Mouse (Mus musculus): Measurements from ENCODE around the gene Ttc36. TPM values are rescaled to one million over a fixed set of nuclear protein-coding genes. Genes with fewer than 3 reads are reported as not detected.
A peak's percentile ranks its signal among the peaks of the same experiment; 100 is the strongest.
"Not testable (repeated sequence)": the region's sequence is repeated elsewhere in the genome, so short reads cannot be mapped to it uniquely, and the experiment has no call there.

The Ttc36 gene
- polyA plus RNA-seq, 1 experiment from 2014 or later, result not detected

- no peak overlapping the region for H3K27ac ChIP-seq
- peaks cover 77% of the 10 kb centered on the region for H3K36me3 ChIP-seq (replicated peaks)
- H3K4me1 ChIP-seq, result no peaks in the 10 kb centered on the region
- no peak for DNase-seq (ENCODE audit: extremely low spot score, low spot score)
- WGBS, result 68% methylated on average over 5 of the region's 5 CpGs
- no peak overlapping the region for H3K4me3 ChIP-seq
- peaks cover 7% of the 10 kb centered on the region; the same call in 1 of the 2 replicates for H3K27me3 ChIP-seq (ENCODE audit: poor library complexity, severe bottlenecking)
- H3K9me3 ChIP-seq, result no peaks in the 10 kb centered on the region
Measured at GRCm38 (mm10) chr9:44807141-44807540, 4.3 kb upstream of the Ttc36 start.

GRCm38 (mm10) chr9:44805536-44805935 lies 2.7 kb upstream of the Ttc36 start:
- DNase-seq (ENCODE audit: extremely low spot score, low spot score), result no peak
- Histone ChIP-seq H3K4me1 (0 out of 2 replicates have a peak, but pooled peaks cover under 1% of the 10 kb centered on the region), H3K27me3 (ENCODE audit: poor library complexity, severe bottlenecking) (peaks cover 22% of the 10 kb centered on the region), H3K36me3 (replicated peaks) (peaks cover 61% of the 10 kb centered on the region), H3K4me3 (no peak overlapping the region), H3K9me3 (no peaks in the 10 kb centered on the region), H3K27ac (no peak overlapping the region)
- WGBS, result 95% methylated on average over 5 of the region's 5 CpGs

- H3K36me3 ChIP-seq (replicated peaks), result peaks cover 52% of the 10 kb centered on the region
Measured at GRCm38 (mm10) chr9:44804678-44805077, 1.8 kb upstream of the Ttc36 start.

GRCm38 (mm10) chr9:44801669-44802068 lies 1.2 kb downstream of the Ttc36 start:
- Histone ChIP-seq H3K27ac (no peak overlapping the region), H3K9me3 (no peaks in the 10 kb centered on the region), H3K27me3 (ENCODE audit: poor library complexity, severe bottlenecking) (peaks cover 51% of the 10 kb centered on the region), H3K36me3 (replicated peaks) (peaks cover 22% of the 10 kb centered on the region), H3K4me1 (peaks cover 27% of the 10 kb centered on the region), H3K4me3 (no peak overlapping the region)
- no peak for DNase-seq (ENCODE audit: extremely low spot score, low spot score)
- 77% methylated on average over 6 of the region's 6 CpGs for WGBS

More at GRCm38 (mm10) chr9:44804678-44805077, 1.8 kb upstream of the Ttc36 start:
- H3K4me1 ChIP-seq, result peaks cover 9% of the 10 kb centered on the region
- H3K9me3 ChIP-seq, result no peaks in the 10 kb centered on the region
- H3K27ac ChIP-seq, result no peak overlapping the region
- H3K27me3 ChIP-seq (ENCODE audit: poor library complexity, severe bottlenecking), result peaks cover 30% of the 10 kb centered on the region
- DNase-seq (ENCODE audit: extremely low spot score, low spot score), result no peak
- WGBS, result 91% methylated on average over 10 of the region's 10 CpGs
- H3K4me3 ChIP-seq, result no peak overlapping the region

GRCm38 (mm10) chr9:44799958-44800324 lies 2.9 kb downstream of the Ttc36 start:
- Histone ChIP-seq H3K36me3 (replicated peaks) (peaks cover 5% of the 10 kb centered on the region), H3K27me3 (ENCODE audit: poor library complexity, severe bottlenecking) (peaks cover 51% of the 10 kb centered on the region), H3K9me3 (no peaks in the 10 kb centered on the region), H3K4me1 (peaks cover 27% of the 10 kb centered on the region), H3K27ac (0 out of 2 replicates have a peak overlapping the region, but pooled peaks have one; percentile 84), H3K4me3 (peak overlapping the region; percentile 74)
- 49% methylated on average over 9 of the region's 9 CpGs for WGBS
- DNase-seq (ENCODE audit: extremely low spot score, low spot score), result no peak

- under 1% methylated on average over 75 of the region's 75 CpGs for WGBS
- DNase-seq (ENCODE audit: extremely low spot score, low spot score), result peak; percentile 82
- H3K27me3 ChIP-seq (ENCODE audit: poor library complexity, severe bottlenecking), result peaks cover 51% of the 10 kb centered on the region
- no peaks in the 10 kb centered on the region for H3K9me3 ChIP-seq
- peaks cover 27% of the 10 kb centered on the region for H3K4me1 ChIP-seq
- peak within 1 kb of the TSS; percentile 84 for H3K27ac ChIP-seq
- peak within 1 kb of the TSS; percentile 74 for H3K4me3 ChIP-seq
- H3K36me3 ChIP-seq (replicated peaks), result no peaks in the 10 kb centered on the region
Measured at GRCm38 (mm10) chr9:44799102-44799957, 3.5 kb downstream of the Ttc36 start, which contains the start of gene Tmem25. Tmem25 (minus strand) TSS chr9:44799307.

- no peak for DNase-seq (ENCODE audit: extremely low spot score, low spot score)
- 44% methylated on average over 7 of the region's 7 CpGs for WGBS
- no peaks in the 10 kb centered on the region for H3K36me3 ChIP-seq (replicated peaks)
- no peak overlapping the region for H3K27ac ChIP-seq
- H3K4me3 ChIP-seq, result peak overlapping the region; percentile 74
- peaks cover 27% of the 10 kb centered on the region for H3K4me1 ChIP-seq
- H3K27me3 ChIP-seq (ENCODE audit: poor library complexity, severe bottlenecking), result peaks cover 51% of the 10 kb centered on the region
- no peaks in the 10 kb centered on the region for H3K9me3 ChIP-seq
Measured at GRCm38 (mm10) chr9:44798298-44798697, 4.6 kb downstream of the Ttc36 start.

GRCm38 (mm10) chr9:44792842-44793241 lies 10.0 kb downstream of the Ttc36 start:
- 78% methylated on average over 9 of the region's 9 CpGs for WGBS
- DNase-seq (ENCODE audit: extremely low spot score, low spot score), result no peak
- no peaks in the 10 kb centered on the region for H3K9me3 ChIP-seq
- no peak overlapping the region for H3K4me3 ChIP-seq
- no peak overlapping the region for H3K27ac ChIP-seq
- H3K36me3 ChIP-seq (replicated peaks), result peaks cover 48% of the 10 kb centered on the region
- H3K4me1 ChIP-seq, result no peaks in the 10 kb centered on the region
- H3K27me3 ChIP-seq (ENCODE audit: poor library complexity, severe bottlenecking), result peaks cover 8% of the 10 kb centered on the region

GRCm38 (mm10) chr9:44772750-44773651 lies 29.9 kb downstream of the Ttc36 start:
- peak; percentile 91 for DNase-seq (ENCODE audit: extremely low spot score, low spot score)
- peak overlapping the region; percentile 85 for H3K4me3 ChIP-seq
- H3K36me3 ChIP-seq (replicated peaks), result peaks cover 22% of the 10 kb centered on the region
- under 1% methylated on average over 41 of the region's 41 CpGs for WGBS
- H3K27me3 ChIP-seq (ENCODE audit: poor library complexity, severe bottlenecking), result no peaks in the 10 kb centered on the region
- no peaks in the 10 kb centered on the region for H3K9me3 ChIP-seq
- H3K4me1 ChIP-seq, result peaks cover 9% of the 10 kb centered on the region
- peak overlapping the region; percentile 90 for H3K27ac ChIP-seq

- H3K4me3 ChIP-seq, result peak overlapping the region; percentile 85
- WGBS, result 22% methylated on average over 5 of the region's 5 CpGs
- 0 out of 2 replicates have a peak overlapping the region, but pooled peaks have one; percentile 90 for H3K27ac ChIP-seq
Measured at GRCm38 (mm10) chr9:44772392-44772749, 30.5 kb downstream of the Ttc36 start.

GRCm38 (mm10) chr9:44771376-44771775 lies 31.5 kb downstream of the Ttc36 start:
- no peak overlapping the region for H3K27ac ChIP-seq
- no peaks in the 10 kb centered on the region for H3K9me3 ChIP-seq
- H3K4me3 ChIP-seq, result no peak overlapping the region
- WGBS, result 88% methylated on average over 5 of the region's 5 CpGs
- no peaks in the 10 kb centered on the region for H3K27me3 ChIP-seq (ENCODE audit: poor library complexity, severe bottlenecking)
- H3K4me1 ChIP-seq, result peaks cover 16% of the 10 kb centered on the region
- peaks cover 22% of the 10 kb centered on the region for H3K36me3 ChIP-seq (replicated peaks)
- no peak for DNase-seq (ENCODE audit: extremely low spot score, low spot score)

More at GRCm38 (mm10) chr9:44772392-44772749, 30.5 kb downstream of the Ttc36 start:
- no peak for DNase-seq (ENCODE audit: extremely low spot score, low spot score)
- Histone ChIP-seq H3K4me1 (peaks cover 9% of the 10 kb centered on the region), H3K9me3 (no peaks in the 10 kb centered on the region), H3K27me3 (ENCODE audit: poor library complexity, severe bottlenecking) (no peaks in the 10 kb centered on the region), H3K36me3 (replicated peaks) (peaks cover 23% of the 10 kb centered on the region)

GRCm38 (mm10) chr9:44768029-44768394 lies 34.9 kb downstream of the Ttc36 start:
- 48% methylated on average over 8 of the region's 9 CpGs for WGBS
- Histone ChIP-seq H3K4me1 (peaks cover 17% of the 10 kb centered on the region), H3K4me3 (peak overlapping the region; percentile 90), H3K27ac (peak overlapping the region; percentile 48; the same call in 1 of the 2 replicates)
- H3K9me3 ChIP-seq; DNase-seq (ENCODE audit: extremely low spot score, low spot score); H3K36me3 ChIP-seq (replicated peaks); H3K27me3 ChIP-seq (ENCODE audit: poor library complexity, severe bottlenecking): not testable (repeated sequence)

Measured in forebrain, embryonic 10.5 days (tissue).